Mouse (Mus musculus): ENCODE results near the gene Rbm45.

DNA sequence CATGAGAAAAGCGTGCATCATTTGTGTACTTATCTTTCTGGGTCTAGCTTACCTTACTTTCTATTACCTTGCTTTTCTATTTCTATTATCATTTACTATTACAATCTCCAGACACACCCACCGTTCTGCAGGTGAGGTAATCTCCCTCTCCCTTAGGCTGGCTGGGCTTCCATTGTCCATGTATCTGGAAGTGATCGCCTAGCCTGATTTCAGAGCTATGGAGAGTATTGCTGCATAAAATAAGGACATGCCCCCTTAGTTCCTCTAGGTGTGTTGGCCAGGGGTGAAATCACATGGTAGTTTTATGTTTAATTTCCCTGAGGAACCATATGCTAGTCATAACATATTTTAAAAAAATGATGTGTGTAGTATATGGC, 48.3 kb downstream of the Rbm45 start:
- TF ChIP-seq POLR2A (IDR thresholded peaks at IDR 0.05; ENCODE audit: insufficient read depth, low read depth, low read length), result no peak
- TF ChIP-seq CTCF (IDR thresholded peaks at IDR 0.05), result no peak

Data from heart, adult 2 months (tissue).